Mouse (Mus musculus) G1E (cell line): ENCODE measurements around the gene Nek4. TPM values are rescaled to one million over a fixed set of nuclear protein-coding genes. Genes with fewer than 3 reads are reported as not detected.

Source experiments
- ATAC-seq: 2 replicates; pipeline ENCODE4 v1.8.0; 2016; ENCODE audit warnings: mild to moderate bottlenecking; ENCODE audit not compliant: insufficient number of reproducible peaks, poor library complexity, low FRiP score, severe bottlenecking; ENCODE audit errors: extremely low read depth
- DNase-seq: peaks from one replicate; pipeline ENCODE4 v3.0.0; 2012; ENCODE audit warnings: low spot score
- H3K27me3 ChIP-seq: 2 replicates; pipeline ENCODE4 v1.6.1; 2012; ENCODE audit warnings: mild to moderate bottlenecking, low read length, inconsistent platforms; ENCODE audit not compliant: insufficient read depth
- H3K36me3 ChIP-seq: replicated peaks from 2 replicates; pipeline ENCODE3; 2012; ENCODE audit warnings: mild to moderate bottlenecking, inconsistent platforms
- H3K4me1 ChIP-seq: 2 replicates; pipeline ENCODE4 v1.6.1; 2012; ENCODE audit warnings: low read depth, low read length, inconsistent platforms, mixed read lengths; ENCODE audit not compliant: insufficient read depth
- H3K4me3 ChIP-seq: 2 replicates; pipeline ENCODE4 v1.5.1; 2012; ENCODE audit warnings: low read depth, mild to moderate bottlenecking, inconsistent platforms, low read length, moderate library complexity, mixed read lengths
- H3K9me3 ChIP-seq: replicated peaks from 2 replicates; pipeline ENCODE4 v1.6.1; 2012; ENCODE audit warnings: inconsistent platforms
- CTCF ChIP-seq: IDR thresholded peaks from 2 replicates; pipeline ENCODE4 v1.5.1; 2012; ENCODE audit warnings: low read depth, low read length, inconsistent platforms, mixed read lengths
- GATA1 ChIP-seq: IDR thresholded peaks from 2 replicates; pipeline ENCODE4 v1.6.1; 2012; ENCODE audit warnings: borderline replicate concordance, low read length, inconsistent platforms, mixed read lengths
- GATA2 ChIP-seq: IDR thresholded peaks from 2 replicates; pipeline ENCODE4 v1.6.1; 2012; ENCODE audit warnings: low read depth, low read length, inconsistent platforms, borderline replicate concordance
- POLR2AphosphoS5 ChIP-seq: IDR thresholded peaks from 2 replicates; pipeline ENCODE4 v1.6.1; 2012; ENCODE audit warnings: low read depth, low read length, inconsistent platforms; ENCODE audit not compliant: insufficient replicate concordance
- TAL1 ChIP-seq: conservative IDR thresholded peaks from 2 replicates; pipeline ENCODE4 v1.6.1; 2012; ENCODE audit warnings: low read depth, low read length, inconsistent platforms, mixed read lengths
- polyA plus RNA-seq: library from polyadenylated mRNA; stranded (reverse); fragments of >175 nt; gene quantifications from 2 replicates; pipeline ENCODE4 v1.2.3, GENCODE M21; 2012
- total RNA-seq, 2 experiments: library from RNA; stranded (forward) in 1 of 2; stranded (reverse) in 1 of 2; fragments of 200-1000 nt in 1 of 2; fragments of >200 nt in 1 of 2; fragmentation: Nextera tagmentation in 1 of 2; gene quantifications; 2 replicates each; pipeline ENCODE4 v1.2.3; 2014 to 2017

The Nek4 gene
- total and polyA plus RNA-seq, 3 experiments, result 6.3 to 23.0 (median 14.6) TPM

DNA sequence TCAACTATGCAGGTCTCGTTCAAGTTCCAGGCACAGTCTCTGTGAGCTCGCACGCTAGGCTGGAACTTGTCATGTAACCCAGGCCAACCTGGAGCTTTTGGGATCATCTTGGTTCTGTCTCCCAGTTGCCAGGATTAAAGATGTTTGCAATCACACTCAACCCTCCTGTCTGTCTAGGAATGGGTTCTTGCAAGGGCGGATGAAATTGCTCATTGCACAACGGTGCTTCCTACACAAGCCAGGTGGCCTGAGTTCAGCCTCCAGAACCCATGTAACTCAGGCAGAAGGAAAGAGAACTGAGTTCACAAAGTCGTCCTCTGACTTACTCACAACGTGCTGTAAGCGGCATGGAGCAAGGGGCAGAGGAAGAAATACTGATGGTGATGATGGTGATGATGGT, 40.0 kb upstream of the Nek4 start:
- ATAC-seq (no peak), DNase-seq (no peak)
- Histone ChIP-seq H3K9me3 (no peaks in the 10 kb centered on the region), H3K27me3 (peaks cover 40% of the 10 kb centered on the region), H3K4me3 (no peak overlapping the region), H3K4me1 (peaks cover 8% of the 10 kb centered on the region), H3K36me3 (no peaks in the 10 kb centered on the region)
- TF ChIP-seq GATA2, result no peak
- no peak for TF ChIP-seq GATA1
- no peak for TF ChIP-seq CTCF
- no peak for TF ChIP-seq POLR2AphosphoS5
- TF ChIP-seq TAL1, result no peak

GRCm38 (mm10) chr14:30912641-30913040, 38.5 kb upstream of the Nek4 start:
- Histone ChIP-seq H3K4me1 (peaks cover 7% of the 10 kb centered on the region), H3K36me3 (no peaks in the 10 kb centered on the region), H3K4me3 (no peak overlapping the region), H3K9me3 (no peaks in the 10 kb centered on the region), H3K27me3 (peaks cover 36% of the 10 kb centered on the region)
- DNase-seq (no peak), ATAC-seq (no peak)
- TF ChIP-seq GATA1 (no peak), CTCF (no peak), TAL1 (no peak), GATA2 (no peak), POLR2AphosphoS5 (no peak)

GRCm38 (mm10) chr14:30913404-30913803, 37.8 kb upstream of the Nek4 start:
- H3K36me3 ChIP-seq, result no peaks in the 10 kb centered on the region
- H3K27me3 ChIP-seq, result peaks cover 41% of the 10 kb centered on the region
- ATAC-seq, result no peak
- no peak for DNase-seq
- H3K9me3 ChIP-seq, result no peaks in the 10 kb centered on the region
- H3K4me3 ChIP-seq, result no peak overlapping the region
- TF ChIP-seq GATA1 (no peak), GATA2 (no peak), TAL1 (no peak), POLR2AphosphoS5 (no peak), CTCF (no peak)
- no peaks in the 10 kb centered on the region for H3K4me1 ChIP-seq

DNA sequence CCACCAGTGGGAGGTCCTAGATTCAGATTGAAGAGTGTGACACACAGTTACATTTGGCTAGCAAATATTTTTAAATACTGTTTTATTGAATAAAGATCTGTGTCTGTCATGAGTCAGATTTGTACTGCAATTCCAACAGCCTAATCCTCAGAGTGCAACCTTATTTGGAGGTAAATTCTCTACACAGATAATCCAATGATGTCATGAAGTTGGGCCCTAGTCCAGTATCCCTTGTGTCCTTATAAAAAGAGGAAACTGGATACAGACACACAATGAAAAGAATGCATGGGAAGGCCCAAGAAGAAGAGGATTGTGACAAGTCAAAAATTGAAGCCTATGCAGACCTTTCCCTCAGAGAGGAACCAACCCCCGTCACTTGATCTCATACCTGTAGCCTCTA, 34.7 kb upstream of the Nek4 start:
- Histone ChIP-seq H3K27me3 (peaks cover 51% of the 10 kb centered on the region), H3K4me3 (no peak overlapping the region), H3K9me3 (no peaks in the 10 kb centered on the region), H3K4me1 (no peaks in the 10 kb centered on the region), H3K36me3 (no peaks in the 10 kb centered on the region)
- no peak for TF ChIP-seq POLR2AphosphoS5
- TF ChIP-seq CTCF, result no peak
- TF ChIP-seq GATA2, result no peak
- TF ChIP-seq TAL1, result no peak
- no peak for TF ChIP-seq GATA1
- DNase-seq (no peak), ATAC-seq (no peak)

GRCm38 (mm10) chr14:30922053-30922670, 29.0 kb upstream of the Nek4 start:
- DNase-seq (no peak), ATAC-seq (no peak)
- Histone ChIP-seq H3K4me1 (no peaks in the 10 kb centered on the region), H3K36me3 (no peaks in the 10 kb centered on the region), H3K9me3 (no peaks in the 10 kb centered on the region), H3K27me3 (peaks cover 38% of the 10 kb centered on the region), H3K4me3 (no peak overlapping the region)
- TF ChIP-seq POLR2AphosphoS5 (no peak), GATA1 (no peak), GATA2 (no peak), CTCF (no peak), TAL1 (no peak)

DNA sequence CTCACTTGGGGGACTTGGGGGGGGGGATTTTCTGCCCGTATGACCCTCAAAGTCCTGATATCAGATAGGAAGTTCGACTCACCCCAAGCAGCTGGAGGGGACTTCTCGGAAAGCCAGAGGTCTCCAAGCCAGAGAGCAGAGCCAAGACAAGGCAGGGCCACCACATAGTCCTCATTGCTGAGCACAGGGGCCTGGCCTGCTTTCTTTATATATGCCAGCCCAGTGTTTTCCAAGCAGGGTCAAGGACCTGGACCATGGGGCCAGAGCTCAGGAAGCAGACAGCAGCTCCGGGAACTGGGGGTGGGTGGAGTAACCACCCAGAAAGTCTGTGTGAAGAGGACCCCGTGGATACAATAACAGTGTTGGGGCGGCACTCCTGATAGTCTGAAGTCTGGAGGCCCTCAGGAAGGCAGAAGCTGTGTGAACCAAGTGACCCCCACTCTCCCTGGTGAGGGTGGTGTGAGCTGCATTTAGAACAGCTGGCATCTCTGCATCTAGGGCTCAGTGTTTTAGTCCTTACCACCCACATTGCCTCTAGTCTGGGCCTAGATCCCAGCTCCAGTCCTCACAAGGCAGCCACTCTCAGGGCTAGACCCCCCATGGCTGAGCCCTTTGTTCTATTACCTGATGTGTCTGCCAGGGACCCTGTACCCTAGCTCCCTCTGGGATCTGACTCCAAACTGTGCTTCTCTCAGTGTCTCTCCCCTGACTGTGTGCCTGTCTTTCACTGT, 27.6 kb upstream of the Nek4 start, which contains the start of gene Itih3:
Itih3 (minus strand) TSS at position 386 of the 731 bp plus-strand sequence.
- Histone ChIP-seq H3K4me3 (no peak within 1 kb of the TSS), H3K4me1 (no peaks in the 10 kb centered on the region), H3K27me3 (peaks cover 35% of the 10 kb centered on the region), H3K9me3 (no peaks in the 10 kb centered on the region), H3K36me3 (no peaks in the 10 kb centered on the region)
- no peak for DNase-seq
- ATAC-seq, result no peak
- TF ChIP-seq GATA1 (no peak), POLR2AphosphoS5 (no peak), TAL1 (no peak), GATA2 (no peak), CTCF (no peak)

- no peak overlapping the region for H3K4me3 ChIP-seq
- TF ChIP-seq GATA1, result no peak
- TF ChIP-seq CTCF, result no peak
- TF ChIP-seq TAL1, result no peak
- no peak for TF ChIP-seq POLR2AphosphoS5
- no peak for TF ChIP-seq GATA2
- H3K27me3 ChIP-seq, result peaks cover 47% of the 10 kb centered on the region
- no peaks in the 10 kb centered on the region for H3K36me3 ChIP-seq
- no peaks in the 10 kb centered on the region for H3K4me1 ChIP-seq
- no peaks in the 10 kb centered on the region for H3K9me3 ChIP-seq
- DNase-seq (no peak), ATAC-seq (no peak)
These were observed 25.7 kb upstream of the Nek4 start for GRCm38 (mm10) chr14:30925492-30925891.
